Comparison of ENCODE assay signal across 17 mouse cellular contexts in the genomic region with DNA sequence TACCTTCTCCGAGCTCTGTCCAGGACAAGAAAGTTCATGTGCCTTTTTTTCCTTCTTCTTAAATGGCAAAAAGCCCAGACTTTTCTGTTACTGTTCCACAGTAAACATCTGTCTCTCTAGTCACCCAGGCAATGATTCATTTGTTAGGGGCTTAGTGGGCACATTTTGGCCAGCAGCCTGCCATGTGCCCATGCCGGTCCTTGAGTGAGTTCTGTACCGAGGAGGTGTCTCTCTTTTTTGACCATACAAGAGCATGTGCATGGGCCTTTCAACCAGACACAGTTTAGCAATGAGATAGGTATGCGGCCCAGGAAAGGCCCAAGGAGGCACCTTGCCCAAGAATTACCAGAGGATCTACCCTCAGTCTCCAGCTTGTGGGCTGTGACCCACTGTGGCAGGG.
DNase-seq lines count a peak whose midpoint lies in the region; ATAC-seq and TF ChIP-seq lines count a peak whose summit lies in the region.
"Had no signal": no experiment of that assay in that cellular context is flagged by ENCODE, and none has a peak within 500 bp of the region (broad histone marks: within the 10 kb centered on the region; RNA-seq: fewer than 3 reads in every experiment).

No protein-coding gene starts in this region.

- TF ChIP-seq CTCF in brain, embryonic 14.5 days (IDR thresholded peaks at IDR 0.05; ENCODE audit: borderline replicate concordance, extremely low read depth, insufficient read depth, insufficient read length) = no peak

- H3K27ac ChIP-seq in forebrain, embryonic 14.5 days (ENCODE audit: low read depth, low read length) = no peak overlapping the region
- no peak overlapping the region for H3K27ac ChIP-seq in forebrain, embryonic 11.5 days (ENCODE audit: low read depth, low read length)
- H3K27ac ChIP-seq in kidney, embryonic 15.5 days = no peak overlapping the region
- H3K27ac ChIP-seq: embryonic facial prominence, embryonic 12.5 days; heart, embryonic 13.5 days; limb, embryonic 10.5 days had no signal

- H3K4me3 ChIP-seq in forebrain, embryonic 14.5 days (ENCODE audit: low read depth, low read length) = no peak overlapping the region
- H3K4me3 ChIP-seq in forebrain, embryonic 11.5 days (ENCODE audit: low read depth, low read length) = no peak overlapping the region
- H3K4me3 ChIP-seq in kidney, embryonic 15.5 days (replicated peaks) = no peak overlapping the region
- H3K4me3 ChIP-seq: embryonic facial prominence, embryonic 12.5 days; heart, embryonic 13.5 days; limb, embryonic 10.5 days had no signal

- no peaks in the 10 kb centered on the region for H3K36me3 ChIP-seq in forebrain, embryonic 14.5 days (ENCODE audit: control insufficient read depth, insufficient read depth, low read length)
- H3K36me3 ChIP-seq in forebrain, embryonic 11.5 days (ENCODE audit: control insufficient read depth, insufficient read depth, low read length) = no peaks in the 10 kb centered on the region
- no peaks in the 10 kb centered on the region for H3K36me3 ChIP-seq in kidney, embryonic 15.5 days
- H3K36me3 ChIP-seq: embryonic facial prominence, embryonic 12.5 days; heart, embryonic 13.5 days; limb, embryonic 10.5 days had no signal

- no peaks in the 10 kb centered on the region for H3K4me1 ChIP-seq in forebrain, embryonic 14.5 days (ENCODE audit: control insufficient read depth, insufficient read depth, low read length)
- H3K4me1 ChIP-seq in forebrain, embryonic 11.5 days (replicated peaks; ENCODE audit: control insufficient read depth, insufficient read depth, low read length) = no peaks in the 10 kb centered on the region
- no peaks in the 10 kb centered on the region for H3K4me1 ChIP-seq in kidney, embryonic 15.5 days
- H3K4me1 ChIP-seq: embryonic facial prominence, embryonic 12.5 days; heart, embryonic 13.5 days; limb, embryonic 10.5 days had no signal

- WGBS in forebrain, embryonic 14.5 days = 71% methylated on average over 4 of the region's 4 CpGs
- WGBS in forebrain, embryonic 11.5 days = 95% methylated on average over 4 of the region's 4 CpGs
- 86% methylated on average over 4 of the region's 4 CpGs for WGBS in kidney, embryonic 15.5 days

- ATAC-seq in forebrain, embryonic 14.5 days = no peak
- no peak for ATAC-seq in forebrain, embryonic 11.5 days (replicated peaks; ENCODE audit: low FRiP score)
- no peak for ATAC-seq in kidney, embryonic 15.5 days (replicated peaks; ENCODE audit: low FRiP score)
- ATAC-seq: midbrain, embryonic 16.5 days had no signal

- intact Hi-C loops in left cerebral cortex, postnatal 36 days (cut with DNase I) = no loop called here

- TF ChIP-seq POLR2A in brain, embryonic 14.5 days (IDR thresholded peaks at IDR 0.05; ENCODE audit: borderline replicate concordance, extremely low read depth, insufficient read depth, insufficient read length, poor library complexity, severe bottlenecking) = no peak

- no peaks in the 10 kb centered on the region for H3K9me3 ChIP-seq in forebrain, embryonic 14.5 days (replicated peaks; ENCODE audit: control insufficient read depth, low read length)
- no peaks in the 10 kb centered on the region for H3K9me3 ChIP-seq in forebrain, embryonic 11.5 days (ENCODE audit: control insufficient read depth, low read length)
- H3K9me3 ChIP-seq in kidney, embryonic 15.5 days (replicated peaks) = no peaks in the 10 kb centered on the region
- H3K9me3 ChIP-seq: embryonic facial prominence, embryonic 12.5 days; heart, embryonic 13.5 days; limb, embryonic 10.5 days had no signal

- no peaks in the 10 kb centered on the region for H3K27me3 ChIP-seq in forebrain, embryonic 14.5 days (replicated peaks; ENCODE audit: control insufficient read depth, insufficient read depth, low read length)
- H3K27me3 ChIP-seq in forebrain, embryonic 11.5 days (ENCODE audit: control insufficient read depth, insufficient read depth, low read length) = no peaks in the 10 kb centered on the region
- no peaks in the 10 kb centered on the region for H3K27me3 ChIP-seq in kidney, embryonic 15.5 days
- H3K27me3 ChIP-seq: embryonic facial prominence, embryonic 12.5 days; heart, embryonic 13.5 days had no signal

- H3K9ac ChIP-seq in forebrain, embryonic 14.5 days (ENCODE audit: low read length) = no peak overlapping the region
- no peak overlapping the region for H3K9ac ChIP-seq in forebrain, embryonic 11.5 days (ENCODE audit: low read length)
- no peak overlapping the region for H3K9ac ChIP-seq in kidney, embryonic 15.5 days
- H3K9ac ChIP-seq: embryonic facial prominence, embryonic 12.5 days; heart, embryonic 13.5 days had no signal

- DNase-seq in forebrain, embryonic 14.5 days (ENCODE audit: low spot score) = peak; percentile 13
- DNase-seq in forebrain, embryonic 11.5 days (ENCODE audit: low spot score) = no peak
- peak; percentile 8 for DNase-seq in left cerebral cortex, adult 11 months (ENCODE audit: low spot score)
- DNase-seq in left cerebral cortex, postnatal 36 days (ENCODE audit: low spot score in 2 of 2) = no peak
- peak; percentile 15 for DNase-seq in 3134 (ENCODE audit: extremely low read depth, insufficient read length, low spot score)
- peak; percentile 39 for DNase-seq in brain, embryonic 14.5 days (ENCODE audit: low read depth)
- DNase-seq: cerebellum, adult 18-20 months; kidney, adult 9 months; kidney, postnatal 4 days; lung, adult 2 months; thymus, postnatal 14 days had no signal

- H3K4me2 ChIP-seq in forebrain, embryonic 14.5 days (ENCODE audit: low read length) = no peak overlapping the region
- no peak overlapping the region for H3K4me2 ChIP-seq in forebrain, embryonic 11.5 days (ENCODE audit: low read depth, low read length, severe bottlenecking)
- H3K4me2 ChIP-seq in kidney, embryonic 15.5 days = no peak overlapping the region
- H3K4me2 ChIP-seq: embryonic facial prominence, embryonic 12.5 days; heart, embryonic 13.5 days; liver, embryonic 11.5 days had no signal

Comparison
In these comparisons a context has a peak if more than half of its experiments do, and no peak if none do; other contexts are left out.
1. DNase-seq: peak in forebrain, embryonic 14.5 days (single experiment), left cerebral cortex, adult 11 months (single experiment), 3134 (single experiment) and brain, embryonic 14.5 days (single experiment); none in forebrain, embryonic 11.5 days (single experiment) and left cerebral cortex, postnatal 36 days (0 of 2).